ENCODE assay signal across 22 mouse cellular contexts in the genomic region with DNA sequence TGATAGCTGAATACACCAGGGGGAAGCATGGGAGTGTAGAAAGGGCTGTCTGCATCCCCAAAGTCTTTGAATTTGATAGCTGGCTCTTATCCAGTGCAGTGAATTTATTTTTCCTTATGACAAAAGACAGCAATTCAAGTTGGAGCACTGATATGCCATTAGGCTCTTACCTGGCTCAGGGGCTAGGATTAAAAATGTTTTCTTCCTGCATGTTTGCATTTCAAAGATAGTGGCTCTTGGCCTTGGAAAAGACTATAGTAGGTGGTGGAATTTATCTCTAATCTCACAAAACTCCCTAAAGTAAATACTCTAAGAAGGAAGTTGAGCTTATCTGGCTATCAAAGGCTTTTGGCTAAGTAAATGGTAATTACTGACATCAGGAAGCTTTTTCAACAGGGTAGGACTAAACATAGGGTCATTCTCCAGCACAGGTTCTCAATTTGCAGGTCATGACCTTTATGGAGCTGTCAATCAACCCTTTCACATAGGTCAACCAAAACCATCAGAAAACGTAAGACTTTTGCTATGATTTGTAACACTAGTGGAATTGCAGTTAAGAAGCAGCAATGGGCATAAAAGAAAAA.
"Had no signal": no experiment of that assay in that cellular context is flagged by ENCODE, and none has a peak within 500 bp of the region (broad histone marks: within the 10 kb centered on the region; RNA-seq: fewer than 3 reads in every experiment).

No protein-coding gene starts in this region.

- H3K9me3 ChIP-seq: limb, embryonic 10.5 days; limb, embryonic 13.5 days; liver, embryonic 12.5 days; liver, embryonic 15.5 days; megakaryocyte, embryonic 14.5 days; midbrain, embryonic 15.5 days; neural tube, embryonic 12.5 days; neural tube, embryonic 15.5 days had no signal

- H3K27ac ChIP-seq: limb, embryonic 10.5 days; limb, embryonic 13.5 days; liver, embryonic 12.5 days; liver, embryonic 15.5 days; macrophage; midbrain, embryonic 15.5 days; neural tube, embryonic 12.5 days; neural tube, embryonic 15.5 days had no signal

- H3K9ac ChIP-seq: limb, embryonic 13.5 days; liver, embryonic 12.5 days; liver, embryonic 15.5 days; midbrain, embryonic 15.5 days; neural tube, embryonic 12.5 days; neural tube, embryonic 15.5 days had no signal

- H3K4me3 ChIP-seq: limb, embryonic 10.5 days; limb, embryonic 13.5 days; liver, embryonic 12.5 days; liver, embryonic 15.5 days; megakaryocyte, embryonic 14.5 days; midbrain, embryonic 15.5 days; neural tube, embryonic 12.5 days; neural tube, embryonic 15.5 days had no signal

- H3K4me2 ChIP-seq: limb, embryonic 13.5 days; liver, embryonic 12.5 days; liver, embryonic 15.5 days; midbrain, embryonic 11.5 days; midbrain, embryonic 15.5 days; neural tube, embryonic 12.5 days; neural tube, embryonic 15.5 days had no signal

- ATAC-seq: liver, embryonic 12.5 days; lung, postnatal 0 days; midbrain, embryonic 15.5 days had no signal

- H3K36me3 ChIP-seq: limb, embryonic 10.5 days; limb, embryonic 13.5 days; liver, embryonic 12.5 days; liver, embryonic 15.5 days; midbrain, embryonic 15.5 days; neural tube, embryonic 12.5 days; neural tube, embryonic 15.5 days had no signal

- DNase-seq: kidney, adult 9 months; kidney, postnatal 14 days; kidney, postnatal 4 days; liver; lung, adult 18-20 months; right cerebral cortex, adult 18-20 months; right cerebral cortex, postnatal 14 days; right cerebral cortex, postnatal 4 days; thymus, adult 2 months; thymus, postnatal 14 days; thymus, postnatal 4 days had no signal

- H3K4me1 ChIP-seq: limb, embryonic 10.5 days; limb, embryonic 13.5 days; liver, embryonic 12.5 days; liver, embryonic 15.5 days; megakaryocyte, embryonic 14.5 days; midbrain, embryonic 15.5 days; neural tube, embryonic 12.5 days; neural tube, embryonic 15.5 days had no signal

- H3K27me3 ChIP-seq: limb, embryonic 13.5 days; liver, embryonic 12.5 days; liver, embryonic 15.5 days; megakaryocyte, embryonic 14.5 days; midbrain, embryonic 15.5 days; neural tube, embryonic 12.5 days; neural tube, embryonic 15.5 days had no signal
